Mouse (Mus musculus) embryonic facial prominence, embryonic 13.5 days (tissue): ENCODE measurements around the gene Fn3k. TPM values are rescaled to one million over a fixed set of nuclear protein-coding genes. Genes with fewer than 3 reads are reported as not detected.
A peak's percentile ranks its signal among the peaks of the same experiment; 100 is the strongest.

Source experiments
- ATAC-seq: fragments of 200-750 bp; cut with Nextera tagmentation; 2 replicates; pipeline ENCODE4 v1.8.0; 2017; ENCODE audit warnings: low read depth; ENCODE audit not compliant: insufficient number of reproducible peaks, insufficient read depth, low FRiP score, low TSS enrichment
- H3K27ac ChIP-seq: fragments of 300-500 bp; sonication (generic); 2 replicates; pipeline ENCODE4 v1.5.1; 2015; ENCODE audit warnings: moderate library complexity, mild to moderate bottlenecking, inconsistent platforms
- H3K27me3 ChIP-seq: fragments of 300-500 bp; sonication (generic); 2 replicates; pipeline ENCODE4 v1.6.1; 2015; ENCODE audit warnings: mild to moderate bottlenecking, inconsistent platforms
- H3K36me3 ChIP-seq: fragments of 300-500 bp; sonication (generic); 2 replicates; pipeline ENCODE4 v1.6.1; 2015; ENCODE audit warnings: mild to moderate bottlenecking, inconsistent platforms
- H3K4me1 ChIP-seq: fragments of 300-500 bp; sonication (generic); 2 replicates; pipeline ENCODE4 v1.6.1; 2015; ENCODE audit warnings: inconsistent platforms
- H3K4me2 ChIP-seq: fragments of 300-500 bp; sonication (generic); 2 replicates; pipeline ENCODE4 v1.6.1; 2015; ENCODE audit warnings: moderate library complexity, mild to moderate bottlenecking, inconsistent platforms
- H3K4me3 ChIP-seq: fragments of 300-500 bp; sonication (generic); 2 replicates; pipeline ENCODE4 v1.5.1; 2015; ENCODE audit warnings: mild to moderate bottlenecking, inconsistent platforms
- H3K9ac ChIP-seq: fragments of 300-500 bp; sonication (generic); 2 replicates; pipeline ENCODE4 v1.6.1; 2015; ENCODE audit warnings: mild to moderate bottlenecking, inconsistent platforms
- H3K9me3 ChIP-seq: fragments of 300-500 bp; sonication (generic); 2 replicates; pipeline ENCODE4 v1.6.1; 2016; ENCODE audit warnings: inconsistent platforms
- WGBS: fragments of 180-500 bp; shearing (Covaris S2); methylation state at CpG from one replicate; pipeline ENCODE4 v1.1.7; 2015; ENCODE audit warnings: mixed read lengths; 5-methylcytosine and 5-hydroxymethylcytosine counted together
- polyA plus RNA-seq: library from polyadenylated mRNA; unstranded; fragments of >200 nt; fragmentation: Nextera tagmentation; extraction: Ambion mirVana; gene quantifications from 2 replicates; pipeline ENCODE4 v1.2.1, GENCODE M21; 2015

Fn3k gene
- polyA plus RNA-seq, 1 experiment from 2014 or later = 1.3 TPM

GRCm38 (mm10) chr11:121420830-121421552 is 13.7 kb upstream of the Fn3k start, which contains the start of gene Fn3krp:
Gene Fn3krp, plus strand, starts transcription at chr11:121421401.
- H3K4me2 ChIP-seq = peak within 1 kb of the TSS; percentile 84
- peak; percentile 99 for ATAC-seq

GRCm38 (mm10) chr11:121421553-121422173 is 13.1 kb upstream of the Fn3k start:
- no peaks in the 10 kb centered on the region for H3K27me3 ChIP-seq
- 0 out of 2 replicates have a peak, but pooled peaks cover 10% of the 10 kb centered on the region for H3K36me3 ChIP-seq
- H3K4me2 ChIP-seq = peak overlapping the region; percentile 84
- H3K27ac ChIP-seq = no peak overlapping the region
- WGBS = 1% methylated on average over 28 of the region's 28 CpGs
- H3K9ac ChIP-seq = peak overlapping the region; percentile 78
- H3K4me1 ChIP-seq = peaks cover 19% of the 10 kb centered on the region
- H3K9me3 ChIP-seq = no peaks in the 10 kb centered on the region
- H3K4me3 ChIP-seq = peak overlapping the region; percentile 73
- peak; percentile 61 for ATAC-seq

More at GRCm38 (mm10) chr11:121420830-121421552, 13.7 kb upstream of the Fn3k start, which contains the start of gene Fn3krp:
- peak within 1 kb of the TSS; percentile 78 for H3K9ac ChIP-seq
- no peaks in the 10 kb centered on the region for H3K27me3 ChIP-seq
- under 1% methylated on average over 28 of the region's 28 CpGs for WGBS
- no peaks in the 10 kb centered on the region for H3K9me3 ChIP-seq
- H3K4me1 ChIP-seq = peaks cover 19% of the 10 kb centered on the region
- peak within 1 kb of the TSS; percentile 84 for H3K27ac ChIP-seq
- H3K4me3 ChIP-seq = peak within 1 kb of the TSS; percentile 73
- 0 out of 2 replicates have a peak, but pooled peaks cover 6% of the 10 kb centered on the region for H3K36me3 ChIP-seq

- no peaks in the 10 kb centered on the region for H3K9me3 ChIP-seq
These were observed 1.3 kb upstream of the Fn3k start for GRCm38 (mm10) chr11:121433397-121433796.

GRCm38 (mm10) chr11:121437236-121437635 is 2.5 kb downstream of the Fn3k start:
- no peak for ATAC-seq
- H3K9me3 ChIP-seq = no peaks in the 10 kb centered on the region
- H3K4me1 ChIP-seq = peaks cover 20% of the 10 kb centered on the region
- no peak overlapping the region for H3K27ac ChIP-seq
- H3K9ac ChIP-seq = no peak overlapping the region
- no peak overlapping the region for H3K4me2 ChIP-seq
- no peak overlapping the region for H3K4me3 ChIP-seq
- no peaks in the 10 kb centered on the region for H3K36me3 ChIP-seq
- WGBS = 70% methylated on average over 5 of the region's 5 CpGs
- H3K27me3 ChIP-seq = no peaks in the 10 kb centered on the region

More at GRCm38 (mm10) chr11:121433397-121433796, 1.3 kb upstream of the Fn3k start:
- Histone ChIP-seq H3K4me2 (no peak overlapping the region), H3K4me1 (peaks cover 20% of the 10 kb centered on the region), H3K27me3 (no peaks in the 10 kb centered on the region), H3K36me3 (peaks cover 24% of the 10 kb centered on the region), H3K27ac (no peak overlapping the region), H3K9ac (no peak overlapping the region), H3K4me3 (no peak overlapping the region)
- ATAC-seq = no peak
- WGBS = 86% methylated on average over 4 of the region's 4 CpGs

- no peaks in the 10 kb centered on the region for H3K36me3 ChIP-seq
- H3K4me3 ChIP-seq = no peak overlapping the region
- H3K9me3 ChIP-seq = no peaks in the 10 kb centered on the region
- 62% methylated on average over 5 of the region's 5 CpGs for WGBS
- H3K27me3 ChIP-seq = no peaks in the 10 kb centered on the region
- no peak overlapping the region for H3K9ac ChIP-seq
- H3K27ac ChIP-seq = no peak overlapping the region
- H3K4me2 ChIP-seq = no peak overlapping the region
- peaks cover 12% of the 10 kb centered on the region for H3K4me1 ChIP-seq
- ATAC-seq = no peak
These were observed 5.1 kb downstream of the Fn3k start for GRCm38 (mm10) chr11:121439686-121440292.

GRCm38 (mm10) chr11:121441653-121442052 is 6.9 kb downstream of the Fn3k start:
- no peak overlapping the region for H3K27ac ChIP-seq
- no peaks in the 10 kb centered on the region for H3K9me3 ChIP-seq
- no peak overlapping the region for H3K4me3 ChIP-seq
- no peak overlapping the region for H3K9ac ChIP-seq
- WGBS = 83% methylated on average over 4 of the region's 4 CpGs
- H3K27me3 ChIP-seq = no peaks in the 10 kb centered on the region; the same call in 1 of the 2 replicates
- H3K36me3 ChIP-seq = no peaks in the 10 kb centered on the region
- ATAC-seq = no peak
- H3K4me2 ChIP-seq = no peak overlapping the region
- H3K4me1 ChIP-seq = peaks cover 3% of the 10 kb centered on the region; the same call in 1 of the 2 replicates

- H3K4me2 ChIP-seq = no peak overlapping the region
- no peaks in the 10 kb centered on the region; the same call in 1 of the 2 replicates for H3K27me3 ChIP-seq
- peaks cover 2% of the 10 kb centered on the region; the same call in 1 of the 2 replicates for H3K4me1 ChIP-seq
- H3K36me3 ChIP-seq = no peaks in the 10 kb centered on the region
- WGBS = 32% methylated on average over 2 of the region's 2 CpGs
- no peaks in the 10 kb centered on the region for H3K9me3 ChIP-seq
- ATAC-seq = no peak
- no peak overlapping the region for H3K4me3 ChIP-seq
- H3K9ac ChIP-seq = no peak overlapping the region
- H3K27ac ChIP-seq = no peak overlapping the region
These were observed 7.4 kb downstream of the Fn3k start for GRCm38 (mm10) chr11:121442076-121442475.

- ATAC-seq = 0 out of 2 replicates have a peak, but pooled peaks have one; percentile 13
- H3K27ac ChIP-seq = no peak overlapping the region
- no peaks in the 10 kb centered on the region for H3K9me3 ChIP-seq
- H3K4me1 ChIP-seq = peaks cover 18% of the 10 kb centered on the region
- H3K4me3 ChIP-seq = peak overlapping the region; percentile 84
- H3K36me3 ChIP-seq = peaks cover 9% of the 10 kb centered on the region; the same call in 1 of the 2 replicates
- H3K27me3 ChIP-seq = no peaks in the 10 kb centered on the region; the same call in 1 of the 2 replicates
- peak overlapping the region; percentile 80; the same call in 1 of the 2 replicates for H3K9ac ChIP-seq
- H3K4me2 ChIP-seq = peak overlapping the region; percentile 75
- WGBS = 18% methylated on average over 9 of the region's 9 CpGs
These were observed 16.6 kb downstream of the Fn3k start for GRCm38 (mm10) chr11:121451216-121451726.

GRCm38 (mm10) chr11:121451753-121452635 is 17.3 kb downstream of the Fn3k start, which contains the start of gene Tbcd:
Gene Tbcd, plus strand, starts transcription at chr11:121451949.
- Histone ChIP-seq H3K4me1 (peaks cover 18% of the 10 kb centered on the region), H3K9ac (peak within 1 kb of the TSS; percentile 80), H3K27ac (peak within 1 kb of the TSS; percentile 45), H3K4me2 (peak within 1 kb of the TSS; percentile 75), H3K27me3 (no peaks in the 10 kb centered on the region), H3K36me3 (peaks cover 16% of the 10 kb centered on the region; the same call in 1 of the 2 replicates), H3K9me3 (no peaks in the 10 kb centered on the region), H3K4me3 (peak within 1 kb of the TSS; percentile 84)
- under 1% methylated on average over 58 of the region's 58 CpGs for WGBS
- ATAC-seq = peak; percentile 92

- no peak overlapping the region for H3K4me3 ChIP-seq
- H3K4me2 ChIP-seq = no peak overlapping the region
- ATAC-seq = no peak
- no peak overlapping the region for H3K27ac ChIP-seq
- H3K9ac ChIP-seq = no peak overlapping the region
- H3K4me1 ChIP-seq = peaks cover 7% of the 10 kb centered on the region
- H3K36me3 ChIP-seq = peaks cover 66% of the 10 kb centered on the region
- 89% methylated on average over 3 of the region's 3 CpGs for WGBS
- H3K27me3 ChIP-seq = no peaks in the 10 kb centered on the region
- H3K9me3 ChIP-seq = peaks cover 4% of the 10 kb centered on the region; the same call in 1 of the 2 replicates
These were observed 23.2 kb downstream of the Fn3k start for GRCm38 (mm10) chr11:121457874-121458273.
